Mouse (Mus musculus): Measurements from ENCODE around the gene Gga1.

- TF ChIP-seq CTCF (IDR thresholded peaks at IDR 0.05; ENCODE audit: control insufficient read depth, insufficient read depth, insufficient replicate concordance, low read depth, low read length) (no peak), POLR2A (IDR thresholded peaks at IDR 0.05; ENCODE audit: control insufficient read depth, low read depth, low read length) (no peak)
Observed at GRCm38 (mm10) chr15:78872021-78872608, 4.9 kb upstream of the Gga1 start.

All from testis, adult 2 months (tissue).